Mouse (Mus musculus): Measurements from ENCODE around the gene Fscn2. TPM values are rescaled to one million over a fixed set of nuclear protein-coding genes. Genes with fewer than 3 reads are reported as not detected.

The Fscn2 gene
- polyA plus RNA-seq, 1 experiment, result not detected

DNA sequence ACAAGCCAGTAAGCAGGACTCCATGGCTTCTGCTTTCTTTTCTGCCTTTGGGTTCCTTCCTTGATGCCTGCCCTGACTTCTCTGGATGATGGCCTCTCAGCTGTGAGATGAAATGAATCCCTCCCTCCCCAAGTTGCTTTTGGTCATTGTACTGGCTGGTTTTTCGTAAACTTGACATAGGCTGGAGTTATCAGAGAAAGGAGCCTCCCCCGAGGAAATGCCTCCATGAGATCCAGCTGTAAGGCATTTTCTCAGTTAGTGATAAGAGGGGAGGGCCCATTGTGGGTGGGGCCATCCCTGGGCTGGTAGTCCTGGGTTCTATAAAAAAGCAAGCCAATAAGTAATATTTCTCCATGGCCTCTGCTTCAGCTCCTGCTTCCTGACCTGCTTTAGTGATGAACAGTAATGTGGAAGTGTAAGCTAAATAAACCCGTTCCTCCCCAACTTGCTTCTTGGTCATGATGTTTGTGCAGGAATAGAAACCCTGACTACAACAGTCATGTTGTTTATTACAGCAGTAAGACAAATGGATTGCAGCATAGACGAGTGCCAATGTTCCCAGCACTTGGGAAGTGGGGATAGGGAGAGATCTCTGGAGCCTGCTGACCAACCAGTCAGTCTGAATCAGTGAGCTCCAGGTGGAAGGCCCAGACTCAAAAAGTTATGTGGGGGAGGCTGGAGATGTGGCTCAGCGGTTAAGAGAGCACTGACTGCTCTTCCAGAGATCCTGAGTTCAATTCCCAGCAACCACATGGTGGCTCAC, 5.9 kb upstream of the Fscn2 start:
- no peaks in the 10 kb centered on the region for H3K27me3 ChIP-seq (ENCODE audit: control insufficient read depth, insufficient read depth, low read length, poor library complexity, severe bottlenecking)
- H3K4me3 ChIP-seq (ENCODE audit: low read depth, low read length), result no peak overlapping the region
- H3K4me1 ChIP-seq (ENCODE audit: control insufficient read depth, insufficient read depth, low read length), result peaks cover 2% of the 10 kb centered on the region
- H3K36me3 ChIP-seq (ENCODE audit: control insufficient read depth, insufficient read depth, low read length, poor library complexity, severe bottlenecking), result no peaks in the 10 kb centered on the region
- H3K9me3 ChIP-seq (replicated peaks; ENCODE audit: control insufficient read depth, insufficient read depth, low read length, poor library complexity, severe bottlenecking), result no peaks in the 10 kb centered on the region
- H3K27ac ChIP-seq (ENCODE audit: insufficient read depth, low read length), result no peak overlapping the region
- H3K9ac ChIP-seq (ENCODE audit: low read depth, poor library complexity, severe bottlenecking), result no peak overlapping the region
- TF ChIP-seq EP300 (IDR thresholded peaks at IDR 0.05; ENCODE audit: insufficient read depth, low read depth, low read length) (no peak), POLR2A (IDR thresholded peaks at IDR 0.05; ENCODE audit: insufficient read depth, low read length) (no peak), CTCF (IDR thresholded peaks at IDR 0.05; ENCODE audit: low read depth, low read length) (no peak)

DNA sequence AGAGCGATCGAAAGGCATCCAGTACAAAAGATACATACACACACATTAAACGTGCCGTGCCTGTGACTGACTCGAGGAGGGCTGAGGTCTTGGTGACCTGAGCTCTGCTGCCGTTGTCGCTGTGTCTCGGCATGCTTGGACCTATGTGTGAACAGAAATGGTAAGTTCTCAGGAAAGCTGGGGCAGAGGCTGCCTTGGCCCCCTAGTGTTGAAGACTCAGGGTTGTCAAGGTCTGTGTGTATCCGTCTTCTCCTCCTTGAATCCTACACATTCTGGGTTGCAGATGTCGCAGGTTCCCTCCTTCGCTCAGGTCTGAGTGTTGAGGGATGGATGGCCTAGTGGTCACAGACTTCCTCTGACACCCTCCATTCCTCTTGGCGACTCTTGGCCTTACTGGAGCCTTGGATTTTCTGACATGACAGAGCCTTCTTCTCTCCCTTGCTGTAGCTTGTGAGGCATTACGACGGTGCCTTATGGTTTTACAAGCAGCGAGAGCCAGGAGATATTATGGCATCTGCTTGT, 5.0 kb upstream of the Fscn2 start:
- TF ChIP-seq POLR2A (IDR thresholded peaks at IDR 0.05; ENCODE audit: insufficient read depth, low read length) (no peak), CTCF (IDR thresholded peaks at IDR 0.05; ENCODE audit: low read depth, low read length) (no peak), EP300 (IDR thresholded peaks at IDR 0.05; ENCODE audit: insufficient read depth, low read depth, low read length) (no peak)
- H3K4me1 ChIP-seq (ENCODE audit: control insufficient read depth, insufficient read depth, low read length), result no peaks in the 10 kb centered on the region

DNA sequence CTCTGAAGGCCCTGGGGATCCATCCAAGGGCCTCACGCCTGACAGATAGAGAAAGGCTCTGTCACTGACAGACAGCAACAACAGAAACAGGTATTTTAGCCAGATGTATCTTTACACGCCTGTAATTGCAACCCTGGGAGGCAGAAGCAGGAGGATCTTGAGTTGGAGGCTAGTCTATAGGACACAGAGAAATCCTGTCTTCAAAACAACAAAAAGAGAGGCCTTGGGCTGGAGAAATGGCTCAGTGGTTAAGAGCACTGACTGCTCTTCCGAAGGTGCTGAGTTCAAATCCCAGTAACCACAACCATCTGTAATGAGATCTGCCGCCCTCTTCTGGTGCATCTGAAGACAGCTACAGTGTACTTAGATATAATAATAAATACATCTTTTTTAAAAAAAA, 4.4 kb upstream of the Fscn2 start:
- H3K9me3 ChIP-seq (replicated peaks; ENCODE audit: control insufficient read depth, insufficient read depth, low read length, poor library complexity, severe bottlenecking), result no peaks in the 10 kb centered on the region
- H3K36me3 ChIP-seq (ENCODE audit: control insufficient read depth, insufficient read depth, low read length, poor library complexity, severe bottlenecking), result no peaks in the 10 kb centered on the region
- no peaks in the 10 kb centered on the region for H3K4me1 ChIP-seq (ENCODE audit: control insufficient read depth, insufficient read depth, low read length)
- H3K27ac ChIP-seq (ENCODE audit: insufficient read depth, low read length), result no peak overlapping the region
- no peak for TF ChIP-seq POLR2A (IDR thresholded peaks at IDR 0.05; ENCODE audit: insufficient read depth, low read length)
- TF ChIP-seq CTCF (IDR thresholded peaks at IDR 0.05; ENCODE audit: low read depth, low read length), result no peak
- TF ChIP-seq EP300 (IDR thresholded peaks at IDR 0.05; ENCODE audit: insufficient read depth, low read depth, low read length), result no peak
- H3K27me3 ChIP-seq (ENCODE audit: control insufficient read depth, insufficient read depth, low read length, poor library complexity, severe bottlenecking), result no peaks in the 10 kb centered on the region
- no peak overlapping the region for H3K9ac ChIP-seq (ENCODE audit: low read depth, poor library complexity, severe bottlenecking)
- H3K4me3 ChIP-seq (ENCODE audit: low read depth, low read length), result no peak overlapping the region

More for the DNA sequence above, 5.0 kb upstream of the Fscn2 start:
- Histone ChIP-seq H3K9ac (ENCODE audit: low read depth, poor library complexity, severe bottlenecking) (no peak overlapping the region), H3K27me3 (ENCODE audit: control insufficient read depth, insufficient read depth, low read length, poor library complexity, severe bottlenecking) (no peaks in the 10 kb centered on the region), H3K36me3 (ENCODE audit: control insufficient read depth, insufficient read depth, low read length, poor library complexity, severe bottlenecking) (no peaks in the 10 kb centered on the region), H3K9me3 (replicated peaks; ENCODE audit: control insufficient read depth, insufficient read depth, low read length, poor library complexity, severe bottlenecking) (no peaks in the 10 kb centered on the region), H3K27ac (ENCODE audit: insufficient read depth, low read length) (no peak overlapping the region), H3K4me3 (ENCODE audit: low read depth, low read length) (no peak overlapping the region)

DNA sequence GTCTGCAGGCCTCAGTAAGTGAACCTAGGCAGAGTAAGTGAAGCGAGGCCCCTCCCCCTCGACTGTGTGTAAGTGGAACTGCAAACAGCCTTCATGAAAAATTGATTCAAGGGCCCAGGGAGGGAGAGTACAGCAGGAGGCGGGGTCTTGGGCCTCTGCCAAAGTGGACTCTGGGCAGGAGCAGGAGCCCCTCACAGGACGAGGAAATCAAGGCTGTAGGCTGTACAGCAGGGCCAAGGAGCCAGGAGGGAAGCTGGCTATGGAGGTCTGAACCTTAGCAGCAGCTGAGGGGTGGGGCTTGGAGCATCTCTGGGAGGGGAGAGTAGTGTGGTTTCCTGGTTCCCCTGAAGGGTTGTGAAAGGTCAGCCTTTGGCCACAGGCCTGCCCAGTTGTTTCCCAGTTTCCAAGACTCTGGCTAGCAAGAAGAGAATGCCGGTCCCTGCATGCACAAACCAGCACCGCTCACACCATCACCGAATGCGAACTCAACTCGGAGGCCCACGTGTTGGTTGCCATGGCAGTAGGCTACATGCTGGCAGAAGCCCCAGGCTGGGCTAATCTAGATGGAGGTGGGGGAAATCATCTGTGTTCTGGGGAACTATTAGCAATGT, 3.4 kb upstream of the Fscn2 start:
- no peaks in the 10 kb centered on the region for H3K27me3 ChIP-seq (ENCODE audit: control insufficient read depth, insufficient read depth, low read length, poor library complexity, severe bottlenecking)
- H3K36me3 ChIP-seq (ENCODE audit: control insufficient read depth, insufficient read depth, low read length, poor library complexity, severe bottlenecking), result no peaks in the 10 kb centered on the region
- no peak overlapping the region for H3K9ac ChIP-seq (ENCODE audit: low read depth, poor library complexity, severe bottlenecking)
- H3K9me3 ChIP-seq (replicated peaks; ENCODE audit: control insufficient read depth, insufficient read depth, low read length, poor library complexity, severe bottlenecking), result no peaks in the 10 kb centered on the region
- H3K27ac ChIP-seq (ENCODE audit: insufficient read depth, low read length), result no peak overlapping the region
- TF ChIP-seq POLR2A (IDR thresholded peaks at IDR 0.05; ENCODE audit: insufficient read depth, low read length) (no peak), CTCF (IDR thresholded peaks at IDR 0.05; ENCODE audit: low read depth, low read length) (no peak), EP300 (IDR thresholded peaks at IDR 0.05; ENCODE audit: insufficient read depth, low read depth, low read length) (no peak)
- H3K4me1 ChIP-seq (ENCODE audit: control insufficient read depth, insufficient read depth, low read length), result no peaks in the 10 kb centered on the region
- no peak overlapping the region for H3K4me3 ChIP-seq (ENCODE audit: low read depth, low read length)

DNA sequence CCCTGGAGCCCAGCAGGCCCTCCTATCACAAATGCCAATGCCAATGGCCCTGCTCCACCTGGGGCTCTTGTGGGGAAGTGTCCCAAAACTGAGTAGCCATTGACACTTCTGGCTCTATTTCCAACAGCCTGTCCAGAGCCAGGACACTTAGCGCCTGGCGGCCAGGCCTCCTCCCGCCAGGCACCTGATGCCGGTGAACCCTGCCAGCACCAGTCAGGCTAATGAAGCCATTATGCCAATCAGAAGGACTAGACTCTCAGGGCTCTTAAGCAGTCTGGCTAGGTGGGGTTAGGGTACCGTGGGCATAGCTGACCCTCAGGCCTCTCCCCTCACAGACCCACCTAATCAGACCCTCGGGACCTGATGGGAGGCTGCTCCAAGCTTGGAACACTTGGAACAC, 1.9 kb upstream of the Fscn2 start:
- Histone ChIP-seq H3K9ac (ENCODE audit: low read depth, poor library complexity, severe bottlenecking) (no peak overlapping the region), H3K36me3 (ENCODE audit: control insufficient read depth, insufficient read depth, low read length, poor library complexity, severe bottlenecking) (no peaks in the 10 kb centered on the region), H3K27ac (ENCODE audit: insufficient read depth, low read length) (no peak overlapping the region), H3K4me3 (ENCODE audit: low read depth, low read length) (no peak overlapping the region), H3K4me1 (ENCODE audit: control insufficient read depth, insufficient read depth, low read length) (no peaks in the 10 kb centered on the region), H3K27me3 (ENCODE audit: control insufficient read depth, insufficient read depth, low read length, poor library complexity, severe bottlenecking) (no peaks in the 10 kb centered on the region), H3K9me3 (replicated peaks; ENCODE audit: control insufficient read depth, insufficient read depth, low read length, poor library complexity, severe bottlenecking) (no peaks in the 10 kb centered on the region)
- TF ChIP-seq EP300 (IDR thresholded peaks at IDR 0.05; ENCODE audit: insufficient read depth, low read depth, low read length) (no peak), POLR2A (IDR thresholded peaks at IDR 0.05; ENCODE audit: insufficient read depth, low read length) (no peak), CTCF (IDR thresholded peaks at IDR 0.05; ENCODE audit: low read depth, low read length) (no peak)

DNA sequence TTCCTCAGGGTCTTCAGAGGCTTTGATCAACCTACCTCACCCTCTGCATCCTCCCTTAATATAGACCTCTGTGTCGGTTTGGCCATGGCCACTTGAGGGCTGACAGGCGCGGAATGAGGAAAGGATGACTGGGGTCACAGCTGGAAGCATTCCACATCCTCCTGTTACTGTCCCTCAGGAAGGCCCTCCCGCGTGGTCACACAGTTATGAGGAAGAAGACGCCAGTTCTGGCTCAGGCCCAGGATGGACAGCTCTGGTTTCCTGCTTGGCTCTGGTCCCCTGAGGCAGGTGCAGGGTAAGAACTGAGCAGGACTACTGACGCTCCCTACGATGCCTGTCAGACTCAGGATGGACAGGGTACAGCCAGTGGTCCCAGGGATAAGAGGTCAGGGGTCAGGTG, 1.3 kb upstream of the Fscn2 start:
- no peaks in the 10 kb centered on the region for H3K9me3 ChIP-seq (replicated peaks; ENCODE audit: control insufficient read depth, insufficient read depth, low read length, poor library complexity, severe bottlenecking)
- H3K4me1 ChIP-seq (ENCODE audit: control insufficient read depth, insufficient read depth, low read length), result no peaks in the 10 kb centered on the region
- no peak overlapping the region for H3K27ac ChIP-seq (ENCODE audit: insufficient read depth, low read length)
- no peak for TF ChIP-seq POLR2A (IDR thresholded peaks at IDR 0.05; ENCODE audit: insufficient read depth, low read length)
- TF ChIP-seq EP300 (IDR thresholded peaks at IDR 0.05; ENCODE audit: insufficient read depth, low read depth, low read length), result no peak
- no peak for TF ChIP-seq CTCF (IDR thresholded peaks at IDR 0.05; ENCODE audit: low read depth, low read length)
- H3K4me3 ChIP-seq (ENCODE audit: low read depth, low read length), result no peak overlapping the region
- no peaks in the 10 kb centered on the region for H3K27me3 ChIP-seq (ENCODE audit: control insufficient read depth, insufficient read depth, low read length, poor library complexity, severe bottlenecking)
- no peak overlapping the region for H3K9ac ChIP-seq (ENCODE audit: low read depth, poor library complexity, severe bottlenecking)
- H3K36me3 ChIP-seq (ENCODE audit: control insufficient read depth, insufficient read depth, low read length, poor library complexity, severe bottlenecking), result no peaks in the 10 kb centered on the region
